Mouse (Mus musculus) CH12.LX (cell line): ENCODE measurements around the gene Gm14569. TPM values are rescaled to one million over a fixed set of nuclear protein-coding genes. Genes with fewer than 3 reads are reported as not detected.

Experiments
- DNase-seq: peaks from one replicate; pipeline ENCODE4 v3.0.0-alpha.2; 2013; ENCODE audit errors: extremely low read depth
- H3K27ac ChIP-seq: 2 replicates; pipeline ENCODE4 v1.5.1; 2012; ENCODE audit warnings: low read depth, mild to moderate bottlenecking, control low read depth, moderate library complexity; ENCODE audit not compliant: insufficient read depth
- H3K27me3 ChIP-seq: replicated peaks from 2 replicates; pipeline ENCODE3; 2012; ENCODE audit warnings: inconsistent platforms
- H3K36me3 ChIP-seq, 2 experiments: replicated peaks in 1 of 2; 2 replicates each; pipeline versions ENCODE3 to v1.6.1; 2012; ENCODE audit warnings: inconsistent platforms in 1 of 2, low read length in 1 of 2, mild to moderate bottlenecking in 1 of 2, mixed read lengths in 1 of 2, moderate library complexity in 1 of 2; ENCODE audit not compliant: control insufficient read depth in 1 of 2, insufficient read depth in 1 of 2
- H3K4me1 ChIP-seq, 2 experiments: 2 replicates each; pipeline ENCODE4 v1.6.1; 2012; ENCODE audit warnings: inconsistent platforms in 1 of 2, moderate library complexity in 1 of 2; ENCODE audit not compliant: insufficient read depth in 2 of 2, control insufficient read depth in 1 of 2
- H3K4me2 ChIP-seq: 2 replicates; pipeline ENCODE4 v1.6.1; 2012; ENCODE audit warnings: low read depth, mild to moderate bottlenecking, control low read depth; ENCODE audit not compliant: poor library complexity, insufficient read depth, severe bottlenecking
- H3K4me3 ChIP-seq, 3 experiments: fragments of 150-350 bp in 1 of 3; sonication (generic) in 1 of 3; replicated peaks in 1 of 3; 2 replicates each; pipeline versions ENCODE3 to v1.5.1; 2011 to 2012; ENCODE audit warnings: low read depth in 2 of 3, low read length in 2 of 3, mild to moderate bottlenecking in 2 of 3, moderate library complexity in 2 of 3, control low read depth in 1 of 3, improper control_type of control experiment in 1 of 3, inconsistent platforms in 1 of 3, mixed read lengths in 1 of 3; ENCODE audit not compliant: poor library complexity in 1 of 3
- H3K79me2 ChIP-seq: replicated peaks from 2 replicates; pipeline ENCODE4 v1.6.1; 2012; ENCODE audit warnings: mild to moderate bottlenecking, moderate library complexity; ENCODE audit not compliant: control insufficient read depth, poor library complexity, insufficient read depth, severe bottlenecking; ENCODE audit errors: extremely low read depth
- H3K9ac ChIP-seq: 2 replicates; pipeline ENCODE4 v1.6.1; 2012; ENCODE audit warnings: low read depth, mild to moderate bottlenecking, control low read depth, moderate library complexity; ENCODE audit not compliant: insufficient read depth
- H3K9me3 ChIP-seq: replicated peaks from 2 replicates; pipeline ENCODE3; 2012; ENCODE audit warnings: low read length, inconsistent platforms, mixed read lengths
- BHLHE40 ChIP-seq: IDR thresholded peaks from 2 replicates; pipeline ENCODE4 v1.6.1; 2011; ENCODE audit warnings: mild to moderate bottlenecking, low read depth, low read length, improper control_type of control experiment
- CTCF ChIP-seq, 2 experiments: IDR thresholded peaks in 1 of 2; conservative IDR thresholded peaks in 1 of 2; 2 replicates each; pipeline ENCODE4 v1.5.1; 2011 to 2012; ENCODE audit warnings: low read depth in 2 of 2, low read length in 2 of 2, improper control_type of control experiment in 1 of 2, inconsistent platforms in 1 of 2, mild to moderate bottlenecking in 1 of 2, moderate library complexity in 1 of 2
- E2F4 ChIP-seq: IDR thresholded peaks from 2 replicates; pipeline ENCODE4 v1.6.1; 2011; ENCODE audit warnings: low read depth, low read length, improper control_type of control experiment; ENCODE audit not compliant: insufficient replicate concordance
- ELF1 ChIP-seq: IDR thresholded peaks from 2 replicates; pipeline ENCODE4 v1.6.1; 2014; ENCODE audit warnings: low read depth, mild to moderate bottlenecking, inconsistent platforms, low read length, improper control_type of control experiment
- EP300 ChIP-seq: IDR thresholded peaks from 2 replicates; pipeline ENCODE4 v1.6.1; 2011; ENCODE audit warnings: low read length, improper control_type of control experiment
- GABPA ChIP-seq: IDR thresholded peaks from 2 replicates; pipeline ENCODE4 v1.6.1; 2012; ENCODE audit warnings: low read depth, low read length, improper control_type of control experiment, inconsistent platforms; ENCODE audit not compliant: insufficient replicate concordance
- HCFC1 ChIP-seq: IDR thresholded peaks from 2 replicates; pipeline ENCODE4 v1.6.1; 2012; ENCODE audit warnings: low read depth, mild to moderate bottlenecking, inconsistent platforms, low read length, improper control_type of control experiment
- IRF4 ChIP-seq: IDR thresholded peaks from 2 replicates; pipeline ENCODE4 v1.6.1; 2014; ENCODE audit warnings: low read depth, mild to moderate bottlenecking, inconsistent platforms, low read length, improper control_type of control experiment
- JUND ChIP-seq: conservative IDR thresholded peaks from 2 replicates; pipeline ENCODE4 v1.6.1; 2011; ENCODE audit warnings: low read depth, low read length, improper control_type of control experiment
- KAT2A ChIP-seq: IDR thresholded peaks from 2 replicates; pipeline ENCODE4 v1.6.1; 2012; ENCODE audit warnings: low read length, improper control_type of control experiment, inconsistent platforms; ENCODE audit not compliant: insufficient replicate concordance
- MAFK ChIP-seq: IDR thresholded peaks from 2 replicates; pipeline ENCODE4 v1.6.1; 2011; ENCODE audit warnings: low read length, improper control_type of control experiment; ENCODE audit not compliant: insufficient replicate concordance
- MAX ChIP-seq: IDR thresholded peaks from 2 replicates; pipeline ENCODE4 v1.6.1; 2011; ENCODE audit warnings: low read length, improper control_type of control experiment
- MXI1 ChIP-seq: IDR thresholded peaks from 2 replicates; pipeline ENCODE4 v1.6.1; 2011; ENCODE audit warnings: mild to moderate bottlenecking, low read depth, low read length, improper control_type of control experiment
- MYC ChIP-seq: IDR thresholded peaks from 2 replicates; pipeline ENCODE4 v1.6.1; 2011; ENCODE audit warnings: low read depth, mild to moderate bottlenecking, improper control_type of control experiment, low read length
- NELFE ChIP-seq: IDR thresholded peaks from 2 replicates; pipeline ENCODE4 v1.6.1; 2011; ENCODE audit warnings: low read depth, low read length, improper control_type of control experiment
- NRF1 ChIP-seq: IDR thresholded peaks from 2 replicates; pipeline ENCODE4 v1.6.1; 2014; ENCODE audit warnings: low read depth, mild to moderate bottlenecking, inconsistent platforms, low read length, improper control_type of control experiment, moderate library complexity
- RAD21 ChIP-seq: IDR thresholded peaks from 2 replicates; pipeline ENCODE4 v1.6.1; 2011; ENCODE audit warnings: low read depth, mild to moderate bottlenecking, low read length, improper control_type of control experiment, moderate library complexity
- RCOR1 ChIP-seq: conservative IDR thresholded peaks from 2 replicates; pipeline ENCODE4 v1.6.1; 2012; ENCODE audit warnings: low read depth, mild to moderate bottlenecking, inconsistent platforms, low read length, improper control_type of control experiment
- SMC3 ChIP-seq: IDR thresholded peaks from 2 replicates; pipeline ENCODE4 v1.6.1; 2011; ENCODE audit warnings: low read depth, low read length, improper control_type of control experiment
- USF2 ChIP-seq: conservative IDR thresholded peaks from 2 replicates; pipeline ENCODE4 v1.6.1; 2011; ENCODE audit warnings: low read depth, low read length, improper control_type of control experiment
- ZC3H11A ChIP-seq: IDR thresholded peaks from 2 replicates; pipeline ENCODE4 v1.6.1; 2012; ENCODE audit warnings: low read depth, mild to moderate bottlenecking, inconsistent platforms, low read length, improper control_type of control experiment
- ZMIZ1 ChIP-seq: IDR thresholded peaks from 2 replicates; pipeline ENCODE4 v1.6.1; 2012; ENCODE audit warnings: low read depth, mild to moderate bottlenecking, inconsistent platforms, low read length, improper control_type of control experiment
- dilution Hi-C: fragments of 300-500 bp; cut with MboI; formaldehyde crosslinking; loops from 2 replicates; pipeline ENCODE4 v1.14.3; 2020; ENCODE audit warnings: low sequenced_read_pairs; ENCODE audit not compliant: extremely low pct_unique_long_range_greater_than_20kb, extremely low pct_ligation_motif_present
- in situ Hi-C: fragments of 300-500 bp; cut with MboI; formaldehyde crosslinking; loops from 3 replicates; pipeline ENCODE4 v1.14.3; 2019; ENCODE audit warnings: low sequenced_read_pairs, low pct_ligation_motif_present, low pct_unique_long_range_greater_than_20kb, mixed read lengths
- polyA plus RNA-seq: library from polyadenylated mRNA; unstranded; fragments of >175 nt; gene quantifications from 2 replicates; pipeline ENCODE4 v1.2.1, GENCODE M21; 2012; ENCODE audit warnings: low read depth; ENCODE audit not compliant: insufficient read length
- total RNA-seq, 2 experiments: library from RNA; depleted of rRNA; stranded (reverse); fragments of 300-350 nt in 1 of 2; fragments of >200 nt in 1 of 2; gene quantifications; 2 replicates each; pipeline ENCODE4 v1.2.3; 2012 to 2014

The Gm14569 gene
- total and polyA plus RNA-seq, 3 experiments: not detected

DNA sequence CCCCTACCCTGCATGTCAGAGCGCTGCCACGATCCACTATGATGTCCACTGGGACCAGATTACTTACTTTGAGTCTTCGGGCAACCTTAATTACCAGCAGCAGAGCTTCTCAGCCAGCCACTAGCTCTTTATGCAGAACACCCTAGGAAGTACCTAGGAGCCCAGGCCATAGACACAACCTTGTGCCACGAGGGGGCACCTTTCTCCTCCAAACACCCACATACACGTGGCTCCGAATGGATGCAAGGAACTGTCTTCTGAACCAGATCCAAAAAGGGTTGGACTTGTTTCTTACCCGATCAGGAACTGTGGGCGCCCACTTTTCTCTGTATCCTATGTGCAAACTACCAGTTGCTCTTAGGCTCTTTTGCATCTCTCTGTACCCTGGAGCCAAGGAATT lies 22.1 kb upstream of the Gm14569 start:
- in situ Hi-C loops (no loop called here), dilution Hi-C loops (no loop called here)
- H3K36me3 ChIP-seq: no peaks in the 10 kb centered on the region
- H3K4me3 ChIP-seq: no peak overlapping the region
- DNase-seq: no peak
- no peaks in the 10 kb centered on the region for H3K27me3 ChIP-seq
- H3K9me3 ChIP-seq: no peaks in the 10 kb centered on the region
- no peaks in the 10 kb centered on the region for H3K4me1 ChIP-seq
- H3K9ac ChIP-seq: no peak overlapping the region
- H3K4me2 ChIP-seq: no peak overlapping the region
- no peak overlapping the region for H3K27ac ChIP-seq
- TF ChIP-seq JUND: no peak
- TF ChIP-seq IRF4: no peak
- TF ChIP-seq SMC3: peak; percentile 17; the same call in 1 of the 2 replicates
- peak in 1 of 2 experiments; percentile 23; a peak in 2 of 4 replicates for TF ChIP-seq CTCF (conservative IDR thresholded peaks at IDR 0.05 in 1 of 2, IDR thresholded peaks at IDR 0.05 in 1 of 2; ENCODE audit: low read depth in 2 of 2, low read length in 2 of 2)
- TF ChIP-seq, all 38 proteins: peak for 2
- no peaks in the 10 kb centered on the region for H3K79me2 ChIP-seq

DNA sequence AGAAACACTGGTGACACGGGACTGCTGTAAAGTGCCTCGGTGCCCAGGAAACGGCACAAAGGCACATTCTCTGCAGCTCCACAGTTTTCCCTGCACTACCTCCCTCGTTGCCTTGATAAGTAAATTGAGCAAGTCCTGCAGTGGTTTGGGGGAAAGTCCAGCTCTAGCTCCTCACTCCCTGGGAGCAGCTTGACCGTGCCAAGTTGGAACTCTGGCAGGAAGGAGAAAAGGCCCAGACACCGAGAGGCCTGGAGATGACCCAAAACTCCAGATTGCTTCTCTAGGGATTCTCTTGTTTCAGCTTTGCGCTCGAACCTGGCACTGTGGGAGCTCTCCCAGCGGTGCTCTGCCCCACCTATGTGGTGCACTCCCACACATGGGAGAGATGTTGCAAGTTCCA lies 21.6 kb upstream of the Gm14569 start:
- dilution Hi-C loops: no loop called here
- no peaks in the 10 kb centered on the region for H3K4me1 ChIP-seq
- no peaks in the 10 kb centered on the region for H3K9me3 ChIP-seq
- no peaks in the 10 kb centered on the region for H3K79me2 ChIP-seq
- H3K27ac ChIP-seq: no peak overlapping the region
- in situ Hi-C loops: no loop called here
- H3K4me2 ChIP-seq: no peak overlapping the region
- DNase-seq: no peak
- H3K27me3 ChIP-seq: no peaks in the 10 kb centered on the region
- no peak for TF ChIP-seq E2F4
- TF ChIP-seq ZC3H11A: no peak
- TF ChIP-seq MAFK: no peak
- TF ChIP-seq USF2: no peak
- no peak for TF ChIP-seq IRF4
- TF ChIP-seq ZMIZ1: no peak
- no peak for TF ChIP-seq NRF1
- no peak for TF ChIP-seq RAD21
- no peak for TF ChIP-seq MAX
- TF ChIP-seq GABPA: no peak
- TF ChIP-seq HCFC1: no peak
- no peak for TF ChIP-seq KAT2A
- TF ChIP-seq EP300: no peak
- no peak for TF ChIP-seq BHLHE40
- no peak for TF ChIP-seq MXI1
- no peak for TF ChIP-seq MYC
- TF ChIP-seq ELF1: no peak
- TF ChIP-seq RCOR1: no peak
- TF ChIP-seq SMC3: no peak
- TF ChIP-seq NELFE: no peak
- no peak overlapping the region for H3K9ac ChIP-seq
- H3K36me3 ChIP-seq: no peaks in the 10 kb centered on the region
- no peak overlapping the region for H3K4me3 ChIP-seq
